Mouse (Mus musculus): ENCODE data around the gene Lcor. TPM values are rescaled to one million over a fixed set of nuclear protein-coding genes. Genes with fewer than 3 reads are reported as not detected.

The Lcor gene
- polyA plus RNA-seq, 1 experiment from 2014 or later = 2.2 TPM

GRCm38 (mm10) chr19:41495382-41496032, 13.1 kb downstream of the Lcor start:
- WGBS (ENCODE audit: missing documents) = 47% methylated on average over 4 of the region's 4 CpGs

GRCm38 (mm10) chr19:41496058-41496457, 13.6 kb downstream of the Lcor start:
- Histone ChIP-seq H3K27ac (no peak overlapping the region), H3K4me3 (ENCODE audit: inconsistent target) (no peak overlapping the region), H3K79me2 (ENCODE audit: inconsistent target) (peaks cover 100% of the 10 kb centered on the region), H3K36me3 (ENCODE audit: inconsistent target) (no peaks in the 10 kb centered on the region)

More at GRCm38 (mm10) chr19:41495382-41496032, 13.1 kb downstream of the Lcor start:
- no peak overlapping the region for H3K27ac ChIP-seq
- H3K4me3 ChIP-seq (ENCODE audit: inconsistent target) = no peak overlapping the region
- H3K79me2 ChIP-seq (ENCODE audit: inconsistent target) = peaks cover 100% of the 10 kb centered on the region
- H3K36me3 ChIP-seq (ENCODE audit: inconsistent target) = no peaks in the 10 kb centered on the region

- no peak overlapping the region for H3K27ac ChIP-seq
- peaks cover 99% of the 10 kb centered on the region for H3K79me2 ChIP-seq (ENCODE audit: inconsistent target)
- 84% methylated on average over 8 of the region's 8 CpGs for WGBS (ENCODE audit: missing documents)
- H3K4me3 ChIP-seq (ENCODE audit: inconsistent target) = no peak overlapping the region
- no peaks in the 10 kb centered on the region for H3K36me3 ChIP-seq (ENCODE audit: inconsistent target)
Observed at GRCm38 (mm10) chr19:41507872-41508271, 25.4 kb downstream of the Lcor start.

GRCm38 (mm10) chr19:41514836-41515235, 32.4 kb downstream of the Lcor start:
- H3K4me3 ChIP-seq (ENCODE audit: inconsistent target) = no peak overlapping the region
- peaks cover 100% of the 10 kb centered on the region for H3K79me2 ChIP-seq (ENCODE audit: inconsistent target)
- 100% methylated on average over 1 of the region's 1 CpGs for WGBS (ENCODE audit: missing documents)
- H3K36me3 ChIP-seq (ENCODE audit: inconsistent target) = no peaks in the 10 kb centered on the region
- H3K27ac ChIP-seq = no peak overlapping the region

GRCm38 (mm10) chr19:41515549-41515948, 33.1 kb downstream of the Lcor start:
- Histone ChIP-seq H3K36me3 (ENCODE audit: inconsistent target) (no peaks in the 10 kb centered on the region), H3K79me2 (ENCODE audit: inconsistent target) (peaks cover 100% of the 10 kb centered on the region), H3K4me3 (ENCODE audit: inconsistent target) (no peak overlapping the region), H3K27ac (no peak overlapping the region)
- 75% methylated on average over 1 of the region's 1 CpGs for WGBS (ENCODE audit: missing documents)

- Histone ChIP-seq H3K4me3 (ENCODE audit: inconsistent target) (no peak overlapping the region), H3K27ac (no peak overlapping the region), H3K79me2 (ENCODE audit: inconsistent target) (peaks cover 100% of the 10 kb centered on the region), H3K36me3 (ENCODE audit: inconsistent target) (no peaks in the 10 kb centered on the region)
- no CpG with 5 or more reads among the region's 3 CpGs for WGBS (ENCODE audit: missing documents)
Observed at GRCm38 (mm10) chr19:41517006-41517405, 34.6 kb downstream of the Lcor start.

GRCm38 (mm10) chr19:41519121-41519520, 36.7 kb downstream of the Lcor start:
- Histone ChIP-seq H3K27ac (no peak overlapping the region), H3K36me3 (ENCODE audit: inconsistent target) (no peaks in the 10 kb centered on the region), H3K79me2 (ENCODE audit: inconsistent target) (peaks cover 100% of the 10 kb centered on the region), H3K4me3 (ENCODE audit: inconsistent target) (no peak overlapping the region)
- WGBS (ENCODE audit: missing documents) = 43% methylated on average over 6 of the region's 6 CpGs

- WGBS (ENCODE audit: missing documents) = 94% methylated on average over 2 of the region's 2 CpGs
- H3K4me3 ChIP-seq (ENCODE audit: inconsistent target) = no peak overlapping the region
- no peaks in the 10 kb centered on the region for H3K36me3 ChIP-seq (ENCODE audit: inconsistent target)
- H3K27ac ChIP-seq = no peak overlapping the region
- peaks cover 85% of the 10 kb centered on the region for H3K79me2 ChIP-seq (ENCODE audit: inconsistent target)
Observed at GRCm38 (mm10) chr19:41522246-41522645, 39.8 kb downstream of the Lcor start.

- H3K36me3 ChIP-seq (ENCODE audit: inconsistent target) = no peaks in the 10 kb centered on the region
- H3K79me2 ChIP-seq (ENCODE audit: inconsistent target) = peaks cover 84% of the 10 kb centered on the region
- WGBS (ENCODE audit: missing documents) = 93% methylated on average over 3 of the region's 3 CpGs
- no peak overlapping the region for H3K27ac ChIP-seq
- H3K4me3 ChIP-seq (ENCODE audit: inconsistent target) = no peak overlapping the region
Observed at GRCm38 (mm10) chr19:41523798-41524563, 41.5 kb downstream of the Lcor start.

GRCm38 (mm10) chr19:41529169-41529568, 46.7 kb downstream of the Lcor start:
- Histone ChIP-seq H3K4me3 (ENCODE audit: inconsistent target) (no peak overlapping the region), H3K79me2 (ENCODE audit: inconsistent target) (peaks cover 78% of the 10 kb centered on the region), H3K36me3 (ENCODE audit: inconsistent target) (no peaks in the 10 kb centered on the region), H3K27ac (no peak overlapping the region)
- 6% methylated on average over 3 of the region's 3 CpGs for WGBS (ENCODE audit: missing documents)

- Histone ChIP-seq H3K27ac (no peak overlapping the region), H3K79me2 (ENCODE audit: inconsistent target) (peaks cover 93% of the 10 kb centered on the region), H3K36me3 (ENCODE audit: inconsistent target) (no peaks in the 10 kb centered on the region), H3K4me3 (ENCODE audit: inconsistent target) (no peak overlapping the region)
- WGBS (ENCODE audit: missing documents) = 97% methylated on average over 3 of the region's 3 CpGs
Observed at GRCm38 (mm10) chr19:41534021-41534420, 51.6 kb downstream of the Lcor start.

GRCm38 (mm10) chr19:41556981-41557380, 74.5 kb downstream of the Lcor start:
- Histone ChIP-seq H3K4me3 (ENCODE audit: inconsistent target) (no peak overlapping the region), H3K79me2 (ENCODE audit: inconsistent target) (no peaks in the 10 kb centered on the region), H3K27ac (no peak overlapping the region), H3K36me3 (ENCODE audit: inconsistent target) (peaks cover 30% of the 10 kb centered on the region)
- 100% methylated on average over 3 of the region's 4 CpGs for WGBS (ENCODE audit: missing documents)

- H3K36me3 ChIP-seq (ENCODE audit: inconsistent target) = peaks cover 30% of the 10 kb centered on the region
- no peaks in the 10 kb centered on the region for H3K79me2 ChIP-seq (ENCODE audit: inconsistent target)
- no peak overlapping the region for H3K27ac ChIP-seq
- H3K4me3 ChIP-seq (ENCODE audit: inconsistent target) = no peak overlapping the region
- WGBS (ENCODE audit: missing documents) = 88% methylated on average over 4 of the region's 4 CpGs
Observed at GRCm38 (mm10) chr19:41557491-41557890, 75.1 kb downstream of the Lcor start.

GRCm38 (mm10) chr19:41558891-41559486, 76.6 kb downstream of the Lcor start:
- H3K4me3 ChIP-seq (ENCODE audit: inconsistent target) = no peak overlapping the region
- H3K36me3 ChIP-seq (ENCODE audit: inconsistent target) = peaks cover 30% of the 10 kb centered on the region
- 96% methylated on average over 8 of the region's 9 CpGs for WGBS (ENCODE audit: missing documents)
- H3K27ac ChIP-seq = no peak overlapping the region
- no peaks in the 10 kb centered on the region for H3K79me2 ChIP-seq (ENCODE audit: inconsistent target)

GRCm38 (mm10) chr19:41560856-41561255, 78.4 kb downstream of the Lcor start:
- Histone ChIP-seq H3K27ac (no peak overlapping the region), H3K79me2 (ENCODE audit: inconsistent target) (no peaks in the 10 kb centered on the region), H3K36me3 (ENCODE audit: inconsistent target) (peaks cover 25% of the 10 kb centered on the region), H3K4me3 (ENCODE audit: inconsistent target) (no peak overlapping the region)
- WGBS (ENCODE audit: missing documents) = 91% methylated on average over 3 of the region's 3 CpGs
